Mouse (Mus musculus): ENCODE results near the gene Col23a1.
"Not testable (repeated sequence)": the region's sequence is repeated elsewhere in the genome, so short reads cannot be mapped to it uniquely, and the experiment has no call there.

The Col23a1 gene

DNA sequence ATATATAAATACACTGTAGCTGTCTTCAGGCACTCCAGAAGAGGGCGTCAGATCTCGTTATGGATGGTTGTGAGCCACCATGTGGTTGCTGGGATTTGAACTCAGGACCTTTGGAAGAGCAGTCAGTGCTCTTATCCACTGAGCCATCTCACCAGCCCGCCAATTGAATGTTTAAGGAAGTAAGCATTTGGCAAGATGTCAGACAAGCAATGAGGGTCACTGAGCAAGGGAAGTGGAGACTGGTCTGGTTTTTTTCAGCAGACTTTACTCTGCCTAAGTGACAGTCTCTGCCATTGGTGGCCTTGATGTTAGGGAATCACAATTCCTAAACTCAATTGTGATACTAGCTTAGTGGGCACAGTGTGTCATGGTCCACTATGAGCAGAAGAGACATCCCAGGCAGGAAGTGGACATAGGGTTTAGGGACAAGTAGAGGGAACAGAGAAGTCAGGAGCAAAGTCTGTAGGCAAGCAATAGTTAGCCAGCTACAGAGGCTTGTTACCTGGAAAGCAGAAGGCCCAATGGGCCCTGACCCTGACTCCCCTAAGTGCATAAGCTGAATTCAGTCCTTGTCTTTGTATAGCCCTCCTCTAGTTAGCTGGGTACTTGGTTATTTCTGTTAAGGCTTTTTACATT lies 305.1 kb downstream of the Col23a1 start:
- no peak for DNase-seq

DNA sequence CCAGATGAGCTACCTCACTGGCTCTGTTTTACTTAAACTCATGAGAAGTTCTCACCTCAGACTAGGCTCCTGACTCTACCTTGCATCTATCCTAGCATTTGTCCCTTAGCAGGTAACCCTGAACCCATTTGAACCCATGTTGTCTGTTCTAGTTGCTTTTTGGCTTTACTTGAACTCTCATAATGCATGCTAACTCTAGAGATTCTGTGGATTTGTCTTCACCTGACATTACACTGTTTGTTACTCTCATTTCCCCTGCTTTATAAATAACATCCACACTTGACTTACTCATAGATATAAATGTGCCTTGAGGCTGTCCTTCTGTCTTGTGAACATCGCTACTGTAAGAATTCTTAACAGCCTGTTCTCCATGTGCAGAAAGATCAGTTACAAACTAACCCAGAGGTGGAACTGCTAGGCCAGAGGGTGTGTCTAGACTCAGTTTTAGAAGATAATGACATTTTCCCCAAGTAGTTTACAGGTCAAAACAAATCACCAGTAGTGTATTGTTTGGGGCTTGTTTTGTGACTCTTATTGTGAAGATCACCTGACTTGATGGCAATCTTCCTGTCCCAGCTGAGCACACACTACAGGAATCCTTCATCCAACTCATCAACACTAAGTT lies 305.9 kb downstream of the Col23a1 start:
- DNase-seq, result no peak

DNA sequence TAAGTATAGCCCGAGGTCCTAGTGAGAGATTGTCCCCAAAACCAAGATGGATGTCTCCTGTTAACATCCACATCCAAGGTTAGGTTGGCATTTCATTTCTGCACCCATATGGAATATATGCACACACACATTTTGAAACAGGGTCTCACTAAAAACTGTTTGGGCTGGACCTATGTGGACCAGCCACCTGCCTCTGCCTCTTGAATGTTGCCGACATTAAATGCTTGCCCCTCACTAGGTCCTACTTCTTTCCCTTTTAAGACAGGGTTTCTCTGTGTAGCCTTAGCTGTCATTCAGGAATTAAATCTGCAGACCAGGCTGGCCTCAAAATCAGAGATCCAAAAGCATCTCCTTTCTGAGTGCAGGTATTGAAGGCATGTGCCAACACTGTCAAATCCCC lies 307.8 kb downstream of the Col23a1 start:
- no peak for DNase-seq

DNA sequence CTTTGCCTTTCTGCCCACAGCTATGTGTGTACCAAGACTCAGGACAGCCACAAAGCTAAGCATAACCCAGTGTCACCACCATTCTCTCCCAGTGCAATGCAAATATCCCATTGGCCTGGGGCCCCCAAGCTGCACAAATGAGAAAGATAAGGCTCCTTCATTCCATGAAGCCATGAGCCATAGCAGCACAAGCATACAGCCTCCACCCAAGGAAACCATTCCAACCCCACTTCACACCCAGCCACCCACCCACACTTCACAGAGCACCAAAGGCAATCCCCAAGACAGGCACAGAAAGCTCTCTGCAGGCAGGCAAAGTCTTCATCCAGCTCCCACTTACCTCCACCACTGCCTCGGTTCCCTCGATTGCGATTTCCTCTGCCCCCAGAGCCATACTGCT lies 312.5 kb downstream of the Col23a1 start:
- no peak for DNase-seq

DNA sequence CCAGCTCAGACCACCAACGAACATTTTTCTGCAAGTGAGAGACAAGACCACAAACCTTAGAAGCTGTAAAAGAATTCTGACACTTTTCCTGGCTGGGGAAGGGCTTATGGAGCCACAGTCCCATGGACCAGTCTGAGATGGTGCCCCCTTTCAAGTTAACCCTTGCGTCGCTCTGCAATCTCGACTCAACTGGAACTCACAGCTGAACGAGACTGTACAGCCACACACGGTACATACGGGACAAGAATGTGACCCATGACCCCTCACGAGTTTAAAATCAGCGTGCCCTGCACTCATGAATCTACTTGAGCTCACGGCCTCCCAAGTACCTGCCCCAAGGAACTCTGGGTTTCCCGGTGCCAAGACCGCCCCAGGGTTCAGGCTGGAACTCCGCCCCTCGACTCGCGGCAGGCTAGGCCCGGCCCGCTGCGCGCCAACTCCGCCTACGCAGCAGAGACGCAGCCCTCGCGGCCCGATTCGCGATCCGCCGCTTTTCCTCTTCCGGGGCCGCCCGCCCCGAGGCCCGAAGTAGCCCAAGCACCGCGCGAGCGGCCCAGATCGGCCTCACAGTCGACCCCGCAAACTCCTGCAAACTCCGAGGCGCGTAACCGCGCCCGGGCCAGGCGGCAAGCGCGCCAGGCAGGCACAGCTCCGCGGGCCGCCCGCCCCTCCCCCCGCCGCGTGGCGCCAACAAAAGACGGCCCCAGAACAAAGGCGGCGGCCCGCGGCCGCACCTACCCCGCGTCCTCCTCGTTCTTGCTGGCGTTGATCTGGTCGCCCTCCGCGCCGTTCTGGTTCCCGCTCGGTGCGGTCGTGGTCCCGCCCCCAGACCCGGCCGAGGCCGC lies 316.1 kb downstream of the Col23a1 start:
- DNase-seq, result peak; percentile 83

DNA sequence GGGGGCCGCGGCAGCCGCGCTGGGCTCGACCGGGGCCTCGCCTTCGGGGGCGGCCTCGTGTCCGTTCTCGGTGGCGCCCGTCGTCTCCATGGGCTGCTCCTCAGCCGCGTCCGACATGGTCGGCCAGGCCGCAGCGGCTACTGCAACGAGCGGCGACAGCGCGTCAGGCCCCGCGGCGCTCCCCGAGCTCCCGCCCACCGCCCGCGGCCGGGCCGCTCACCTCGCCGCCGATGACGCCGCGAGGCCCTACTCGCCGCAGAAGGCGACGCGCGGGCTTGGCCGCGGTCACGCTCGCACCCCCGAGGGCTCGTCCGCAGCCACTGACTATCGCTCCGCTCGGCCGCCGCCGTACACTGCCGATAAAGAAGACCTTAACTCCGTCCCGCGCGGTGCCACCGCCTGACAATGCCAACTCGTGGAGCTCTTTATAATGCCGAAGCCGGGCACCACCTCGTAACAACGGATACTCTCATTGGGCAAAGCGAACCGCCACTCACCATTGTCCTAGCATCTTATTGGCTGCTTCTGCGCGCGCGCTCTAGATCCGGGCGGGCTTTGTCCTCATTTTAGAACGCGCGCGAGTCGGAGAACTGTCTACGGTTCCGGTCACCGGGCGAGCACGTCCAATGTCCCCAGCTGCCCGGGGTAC lies 316.9 kb downstream of the Col23a1 start, which contains the start of gene Hnrnpab:
TSS of gene Hnrnpab (minus strand) at position 401 of the 649 bp plus-strand sequence.
- DNase-seq, result peak; percentile 96

DNA sequence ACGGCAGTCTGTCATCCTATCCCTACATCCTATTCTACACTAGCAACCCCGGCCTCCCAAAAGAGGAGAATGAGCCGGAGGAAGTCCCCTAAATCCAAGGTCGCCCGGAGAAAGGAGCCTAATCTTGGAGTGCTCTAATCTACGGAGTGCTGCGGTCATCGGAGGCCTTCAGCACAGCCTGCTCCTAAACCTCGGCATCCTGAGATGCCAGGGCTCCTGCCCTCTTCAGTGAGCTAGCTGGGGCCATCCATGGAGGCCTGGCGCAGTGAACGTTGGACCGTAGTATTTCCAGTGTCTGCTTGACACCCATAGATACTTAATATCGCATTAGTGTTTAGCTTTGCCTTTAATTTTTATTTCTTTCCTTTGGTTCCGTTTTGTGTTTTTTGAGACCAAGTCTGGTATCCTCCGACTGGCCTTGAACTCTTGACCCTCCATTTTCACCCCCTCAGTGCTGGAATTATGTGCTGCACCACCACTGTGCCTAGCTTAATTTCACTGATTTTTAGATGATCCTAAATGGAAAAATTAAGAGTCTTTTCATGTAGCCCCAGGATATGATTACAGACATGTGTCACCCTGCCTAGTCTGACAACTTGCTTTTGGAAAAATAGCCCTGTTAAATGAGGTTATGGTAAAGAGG lies 317.5 kb downstream of the Col23a1 start:
- no peak for DNase-seq

DNA sequence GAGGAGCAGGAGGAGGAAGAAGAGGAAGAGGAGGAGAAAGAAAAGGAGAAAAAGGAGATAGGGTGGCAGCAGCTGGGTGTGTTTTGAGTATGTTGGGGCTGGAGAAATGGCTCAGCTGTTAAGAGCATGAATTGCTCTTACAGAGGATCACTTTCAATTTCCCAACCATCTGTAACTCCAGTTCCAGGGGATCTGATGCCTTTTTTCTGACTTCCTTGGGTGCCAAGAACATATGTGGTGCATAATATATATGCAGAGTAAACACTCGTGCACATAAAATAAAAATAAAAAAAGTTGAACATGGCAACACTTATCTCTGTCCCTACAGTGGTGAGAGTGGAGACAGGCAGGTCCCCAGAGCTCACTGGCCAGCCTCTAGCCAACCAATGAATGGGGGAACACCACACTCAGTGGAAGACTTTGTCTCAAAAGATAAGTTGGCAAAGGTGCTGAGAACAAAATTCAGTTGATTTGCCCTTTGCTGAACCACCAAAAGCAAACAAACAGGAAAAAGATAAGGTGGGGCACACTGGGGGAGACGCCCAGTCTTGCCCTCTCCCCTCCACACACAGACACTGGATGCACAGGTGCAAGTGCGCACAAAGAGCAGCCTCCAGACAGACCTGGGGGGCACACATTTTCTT lies 319.7 kb downstream of the Col23a1 start:
- no peak for DNase-seq

DNA sequence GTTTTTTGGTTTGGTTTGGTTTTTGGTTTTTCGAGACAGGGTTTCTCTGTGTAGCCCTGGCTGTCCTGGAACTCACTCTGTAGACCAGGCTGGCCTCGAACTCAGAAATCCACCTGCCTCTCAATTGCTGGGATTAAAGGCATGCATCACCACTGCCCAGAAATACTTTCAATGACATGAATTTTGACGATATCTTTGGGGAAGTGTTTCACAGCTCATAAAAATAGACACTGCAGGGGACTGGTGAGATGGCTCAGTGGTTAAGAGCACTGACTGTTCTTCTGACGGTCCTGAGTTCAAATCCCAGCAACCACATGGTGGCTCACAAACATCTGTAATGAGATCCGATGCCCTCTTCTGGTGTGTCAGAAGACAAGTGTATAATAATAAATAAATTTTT lies 320.2 kb downstream of the Col23a1 start:
- DNase-seq, result not testable (repeated sequence)

DNA sequence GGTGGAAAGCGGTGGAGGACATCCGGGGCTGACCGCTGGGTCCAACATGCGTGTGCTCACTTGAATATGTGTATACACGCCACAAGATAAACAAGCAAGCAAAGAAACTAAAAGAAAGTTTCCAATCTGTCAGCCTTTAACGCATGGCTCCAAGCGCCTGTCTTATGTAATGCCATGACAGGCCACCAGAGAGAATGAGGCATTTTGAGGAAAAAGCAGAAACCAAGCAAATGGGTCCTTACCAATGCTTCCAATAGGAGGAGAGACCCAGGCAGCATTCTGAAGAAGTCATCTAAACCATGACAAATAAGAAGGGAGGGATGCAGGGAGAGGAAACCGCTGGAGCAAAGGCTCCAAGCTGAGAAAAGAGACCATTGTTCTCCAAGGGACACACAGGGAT lies 324.5 kb downstream of the Col23a1 start:
- DNase-seq, result no peak

DNA sequence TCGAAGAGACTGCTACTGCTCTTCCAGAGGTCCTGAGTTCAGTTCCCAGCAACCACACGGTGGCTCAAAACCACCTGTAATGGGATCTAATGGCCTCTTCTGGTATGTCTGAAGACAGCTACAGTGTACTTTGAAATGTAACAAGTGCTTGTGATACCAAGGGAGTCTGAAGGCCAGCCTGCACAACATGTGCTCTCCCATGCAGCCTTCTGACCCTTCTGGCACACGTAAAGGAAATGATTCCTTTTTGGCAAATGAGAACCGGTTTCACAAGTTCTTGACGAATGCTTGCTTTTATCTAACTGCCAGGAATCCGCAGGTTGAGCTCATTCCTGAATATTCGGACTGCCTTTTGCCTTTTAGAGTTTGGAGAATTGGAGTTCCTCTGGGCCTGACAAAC lies 325.4 kb downstream of the Col23a1 start:
- DNase-seq, result no peak

DNA sequence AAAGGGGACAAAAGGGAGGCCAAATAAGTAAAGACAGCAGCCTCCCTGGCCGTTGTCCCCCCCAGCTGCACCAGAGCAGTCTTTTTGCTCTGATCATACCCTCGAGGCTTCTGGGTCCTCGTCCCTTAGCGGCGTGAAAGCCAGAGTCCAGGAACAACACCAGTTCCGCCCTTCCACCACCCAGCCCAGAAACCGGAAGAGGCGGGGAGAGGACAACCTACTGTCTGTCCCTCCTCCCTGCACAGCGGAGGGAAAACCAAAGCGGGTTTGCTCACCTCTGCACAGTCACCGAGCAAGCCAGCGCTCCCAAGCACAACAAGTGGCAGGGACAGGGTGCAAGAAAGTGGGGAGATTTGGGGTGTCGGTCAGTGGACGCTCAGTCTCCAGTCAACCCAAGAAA lies 325.9 kb downstream of the Col23a1 start:
- DNase-seq, result no peak

DNA sequence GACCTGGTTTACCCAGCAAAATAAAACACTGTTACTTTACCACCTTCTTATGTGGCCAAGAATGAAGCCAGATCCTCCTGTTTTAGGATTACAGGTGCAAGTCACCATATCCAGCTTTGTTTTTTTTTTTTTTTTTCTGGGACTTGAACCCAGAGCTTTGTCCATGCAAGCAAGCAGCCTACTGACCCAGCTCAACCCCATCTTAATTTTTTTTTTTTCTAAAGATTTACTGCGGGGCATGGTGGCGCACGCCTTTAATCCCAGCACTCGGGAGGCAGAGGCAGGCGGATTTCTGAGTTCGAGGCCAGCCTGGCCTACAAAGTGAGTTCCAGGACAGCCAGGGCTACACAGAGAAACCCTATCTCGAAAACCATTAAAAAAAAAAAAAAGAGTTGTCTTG lies 326.4 kb downstream of the Col23a1 start:
- DNase-seq, result not testable (repeated sequence)

DNA sequence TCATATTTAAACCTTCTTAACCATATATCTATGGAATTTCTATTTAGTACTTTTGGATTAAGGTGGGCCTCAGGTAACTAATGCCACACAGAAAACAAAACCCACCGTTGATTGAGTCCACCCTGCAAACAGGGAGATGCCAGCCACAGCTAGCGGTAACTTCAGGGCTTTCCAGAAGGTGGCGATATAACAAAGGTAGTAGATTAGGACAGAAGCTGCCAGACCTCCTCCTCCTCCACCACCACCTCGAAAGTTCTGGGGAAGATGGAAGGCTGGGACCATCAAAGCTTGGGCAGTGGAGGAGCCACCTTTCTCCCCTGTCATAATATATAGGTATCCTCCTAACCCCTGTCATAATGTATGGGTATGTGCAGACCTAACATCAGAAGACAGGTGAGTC lies 328.0 kb downstream of the Col23a1 start:
- DNase-seq, result peak; percentile 58

DNA sequence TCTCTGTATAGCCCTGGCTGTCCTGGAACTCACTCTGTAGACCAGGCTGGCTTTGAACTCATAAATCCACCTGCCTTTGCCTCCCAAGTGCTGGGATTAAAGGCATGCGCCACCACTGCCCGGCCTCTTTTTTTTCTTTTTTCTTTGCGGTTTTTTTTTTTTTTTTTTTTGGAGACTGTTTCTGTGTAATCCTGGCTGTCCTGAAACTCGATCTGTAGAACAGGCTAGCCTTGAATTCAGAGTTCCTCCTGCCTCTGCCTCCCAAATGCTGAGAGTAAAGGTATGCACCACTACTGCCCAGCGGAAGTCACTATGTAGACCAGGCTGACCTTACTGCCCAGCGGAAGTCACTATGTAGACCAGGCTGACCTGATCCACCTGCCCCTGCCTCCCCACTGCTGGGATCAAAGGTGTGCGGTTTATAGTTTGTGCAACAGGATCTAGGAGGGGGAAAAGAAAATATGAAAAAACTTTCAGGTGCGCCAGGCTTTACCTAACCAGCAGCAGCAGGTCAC lies 329.2 kb downstream of the Col23a1 start:
- no peak for DNase-seq

DNA sequence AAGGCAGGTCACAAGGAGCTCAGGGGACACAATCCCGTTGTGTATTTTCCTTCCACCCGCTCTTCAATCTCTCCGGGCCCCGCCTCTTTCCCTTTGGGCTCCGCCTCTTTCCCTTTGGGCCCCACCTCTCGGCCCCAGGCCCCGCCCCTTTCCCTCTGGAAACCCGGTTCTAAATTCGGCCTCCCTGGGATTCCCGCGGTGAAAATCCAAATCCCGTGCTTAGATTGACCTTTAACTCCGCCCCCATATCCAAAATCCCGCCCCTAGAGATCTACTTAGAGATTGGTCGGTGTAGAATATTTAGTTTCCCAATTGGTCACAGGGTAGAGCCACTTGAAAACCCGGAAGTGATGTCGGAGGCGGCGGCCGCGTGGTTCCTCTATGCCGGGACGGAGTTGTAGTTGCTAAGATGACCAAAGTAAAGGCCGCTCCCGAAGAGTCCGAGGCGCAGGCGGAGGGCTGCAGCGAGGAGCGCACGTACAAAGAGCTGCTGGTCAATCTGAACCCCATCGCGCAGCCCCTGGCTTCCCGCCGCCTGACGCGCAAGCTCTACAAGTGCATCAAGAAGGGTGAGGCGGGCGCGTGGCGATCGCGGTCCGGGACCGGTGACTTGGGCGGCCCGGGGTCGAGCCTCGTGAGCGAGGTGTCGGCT lies 329.8 kb downstream of the Col23a1 start, which contains the start of gene Nhp2:
TSS of gene Nhp2 (plus strand) at position 327 of the 652 bp plus-strand sequence.
- peak; percentile 84 for DNase-seq

DNA sequence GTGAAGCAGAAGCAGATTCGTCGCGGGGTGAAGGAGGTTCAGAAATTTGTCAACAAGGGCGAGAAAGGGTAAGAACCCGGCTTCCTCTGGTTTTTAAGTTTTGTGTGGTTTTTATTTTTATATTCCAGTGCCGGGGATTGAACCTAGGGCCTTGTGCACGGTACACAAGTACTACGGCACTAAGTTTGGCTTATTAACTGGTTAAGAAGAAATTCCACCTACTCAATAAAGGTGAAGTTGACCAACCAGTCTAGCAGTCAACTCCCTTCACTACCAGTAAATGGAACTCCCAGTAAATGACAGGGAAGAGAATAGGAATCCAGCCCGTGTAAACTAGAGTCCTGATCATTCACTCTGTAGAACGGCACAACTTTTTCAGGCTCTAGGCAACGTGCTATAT lies 330.4 kb downstream of the Col23a1 start:
- no peak for DNase-seq

DNA sequence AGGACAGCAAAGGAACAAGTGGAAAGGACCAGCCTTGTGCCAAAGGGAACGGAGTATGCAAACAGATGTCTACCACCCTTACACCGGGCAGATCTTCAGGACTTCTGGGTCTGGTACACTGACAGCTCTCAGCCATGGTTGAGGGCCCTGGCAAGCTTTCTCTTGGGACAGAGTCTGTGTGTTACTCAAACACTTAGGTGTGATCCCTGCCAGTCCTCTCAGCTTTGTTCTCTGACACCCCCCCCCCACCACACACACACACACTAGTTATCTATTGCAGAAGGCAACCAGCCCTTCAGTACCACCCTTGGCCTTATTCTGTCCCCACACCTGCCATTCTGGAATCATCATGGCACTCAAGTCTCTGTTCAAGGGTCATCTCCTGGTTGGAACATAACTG lies 332.1 kb downstream of the Col23a1 start:
- DNase-seq, result no peak

DNA sequence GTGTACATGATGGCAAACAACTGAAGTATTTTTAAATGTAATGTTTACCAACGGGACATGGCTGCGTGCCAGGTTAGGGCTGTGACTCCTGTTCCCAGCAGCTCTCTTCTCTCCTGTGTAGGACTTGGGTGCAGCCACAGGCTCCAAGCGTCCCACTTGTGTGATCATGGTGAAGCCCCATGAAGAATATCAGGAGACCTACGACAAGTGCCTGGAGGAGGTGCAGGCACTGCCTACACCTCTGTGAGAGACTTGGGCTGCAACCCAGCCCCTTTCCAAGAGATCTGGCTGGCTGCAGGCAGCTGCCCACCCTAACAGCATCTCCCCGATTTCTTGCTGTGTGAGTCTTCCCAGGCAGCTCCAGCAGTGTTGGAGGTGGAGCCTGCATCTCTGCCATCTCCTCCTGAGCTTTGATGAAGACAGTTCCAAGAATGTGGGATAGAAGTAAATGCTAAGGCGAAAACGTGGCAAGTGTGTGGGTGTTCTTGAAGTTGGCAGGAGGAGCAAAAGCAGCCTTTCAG lies 333.3 kb downstream of the Col23a1 start:
- peak; percentile 85 for DNase-seq

DNA sequence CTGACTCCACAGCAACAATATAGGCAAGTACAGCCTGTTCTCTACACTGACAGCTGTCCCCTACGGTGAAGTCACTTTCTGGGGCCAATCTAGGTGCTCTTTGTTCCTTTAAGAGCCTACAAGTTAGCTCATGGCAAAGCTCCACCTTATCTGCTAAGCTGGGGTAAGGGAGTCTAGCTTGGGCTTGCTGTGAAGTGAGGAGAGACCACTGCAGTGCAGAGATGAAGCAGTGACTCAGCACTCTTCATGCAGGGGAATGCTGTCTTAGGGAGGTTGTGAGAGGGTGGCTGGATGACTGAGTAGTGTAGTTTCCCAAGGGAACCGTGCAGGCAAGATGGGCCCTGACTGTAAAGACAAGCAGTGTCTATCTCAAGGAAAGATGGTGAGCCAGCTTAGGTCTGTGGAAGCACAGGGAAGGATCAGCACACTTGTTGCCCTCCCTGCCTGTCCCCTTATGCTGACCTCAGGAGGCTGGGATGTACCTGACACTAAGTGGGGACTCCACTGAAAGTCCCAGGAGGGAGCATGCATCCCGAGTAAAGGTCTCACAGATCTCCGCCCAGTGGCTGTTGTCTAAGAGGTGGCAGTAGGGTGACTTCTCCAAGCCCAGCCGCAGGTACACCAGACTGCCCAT lies 335.6 kb downstream of the Col23a1 start:
- no peak for DNase-seq

DNA sequence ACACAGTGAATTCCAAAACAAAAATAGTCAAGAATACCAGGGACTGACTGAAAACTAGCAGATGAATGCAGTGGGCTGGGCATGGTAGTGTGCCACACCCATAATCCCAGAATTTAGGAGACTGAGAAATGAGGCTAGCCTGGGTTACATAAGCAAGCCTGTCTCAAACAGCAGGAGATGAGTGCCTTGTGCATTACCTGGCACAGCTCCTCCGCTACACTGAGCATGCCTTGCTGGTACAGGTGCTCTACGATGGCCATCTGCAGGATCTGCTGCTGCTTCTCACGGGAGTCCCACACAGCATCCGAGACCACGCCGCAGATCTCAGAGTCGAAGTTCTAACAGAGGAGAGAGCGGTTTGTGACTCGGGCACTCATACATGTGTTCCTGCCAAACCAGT lies 337.7 kb downstream of the Col23a1 start:
- peak; percentile 66 for DNase-seq
